Mouse (Mus musculus) spleen, adult 2 months (tissue): Measurements from ENCODE around the gene Col18a1. TPM values are rescaled to one million over a fixed set of nuclear protein-coding genes. Genes with fewer than 3 reads are reported as not detected.

Experiments used
- DNase-seq, 2 experiments: peaks; one replicate each; pipeline versions ENCODE4 v3.0.0 to v3.0.0-alpha.2; 2012 to 2021; ENCODE audit warnings: low spot score in 2 of 2, low read depth in 1 of 2
- H3K27ac ChIP-seq: fragments of 200-500 bp; 2 replicates; pipeline ENCODE4 v1.5.1; 2012; ENCODE audit warnings: low read length, inconsistent platforms; ENCODE audit not compliant: insufficient read depth
- H3K27me3 ChIP-seq: fragments of 200-500 bp; 2 replicates; pipeline ENCODE4 v1.6.1; 2012; ENCODE audit warnings: mild to moderate bottlenecking, moderate library complexity, low read length, inconsistent platforms; ENCODE audit not compliant: control insufficient read depth, insufficient read depth
- H3K36me3 ChIP-seq: fragments of 200-500 bp; 2 replicates; pipeline ENCODE4 v1.6.1; 2012; ENCODE audit warnings: mild to moderate bottlenecking, low read length, inconsistent platforms; ENCODE audit not compliant: control insufficient read depth, insufficient read depth
- H3K4me1 ChIP-seq: fragments of 200-500 bp; 2 replicates; pipeline ENCODE4 v1.6.1; 2011; ENCODE audit warnings: inconsistent platforms; ENCODE audit not compliant: control insufficient read depth, insufficient read depth, insufficient read length
- H3K4me3 ChIP-seq: fragments of 200-500 bp; 2 replicates; pipeline ENCODE4 v1.5.1; 2011; ENCODE audit warnings: mild to moderate bottlenecking, inconsistent platforms; ENCODE audit not compliant: insufficient read depth, insufficient read length; ENCODE audit errors: extremely low read depth
- CTCF ChIP-seq: fragments of 200-500 bp; IDR thresholded peaks from 2 replicates; pipeline ENCODE4 v1.5.1; 2011; ENCODE audit warnings: mild to moderate bottlenecking, inconsistent platforms; ENCODE audit not compliant: insufficient read depth, insufficient read length, insufficient replicate concordance; ENCODE audit errors: extremely low read depth
- POLR2A ChIP-seq: fragments of 200-500 bp; IDR thresholded peaks from 2 replicates; pipeline ENCODE4 v1.6.1; 2011; ENCODE audit warnings: low read depth, low read length, inconsistent platforms
- WGBS: fragments of 180-500 bp; shearing (Covaris S2); methylation state at CpG from one replicate; pipeline ENCODE4 v1.1.7; 2018; 5-methylcytosine and 5-hydroxymethylcytosine counted together
- polyA plus RNA-seq: library from polyadenylated mRNA; depleted of rRNA; stranded (reverse); fragments of >200 nt; gene quantifications from 2 replicates; pipeline ENCODE4 v1.2.3, GENCODE M21; 2012

The Col18a1 gene
- polyA plus RNA-seq, 1 experiment, result 15.0 TPM

- Histone ChIP-seq H3K4me1 (no peaks in the 10 kb centered on the region), H3K36me3 (peaks cover 3% of the 10 kb centered on the region), H3K4me3 (no peak overlapping the region), H3K27me3 (no peaks in the 10 kb centered on the region), H3K27ac (no peak overlapping the region)
- WGBS, result 94% methylated on average over 3 of the region's 3 CpGs
- DNase-seq, result no peak
- TF ChIP-seq POLR2A (no peak), CTCF (no peak)
These were observed 117.7 kb downstream of the Col18a1 start for GRCm38 (mm10) chr10:77048606-77049005.

DNA sequence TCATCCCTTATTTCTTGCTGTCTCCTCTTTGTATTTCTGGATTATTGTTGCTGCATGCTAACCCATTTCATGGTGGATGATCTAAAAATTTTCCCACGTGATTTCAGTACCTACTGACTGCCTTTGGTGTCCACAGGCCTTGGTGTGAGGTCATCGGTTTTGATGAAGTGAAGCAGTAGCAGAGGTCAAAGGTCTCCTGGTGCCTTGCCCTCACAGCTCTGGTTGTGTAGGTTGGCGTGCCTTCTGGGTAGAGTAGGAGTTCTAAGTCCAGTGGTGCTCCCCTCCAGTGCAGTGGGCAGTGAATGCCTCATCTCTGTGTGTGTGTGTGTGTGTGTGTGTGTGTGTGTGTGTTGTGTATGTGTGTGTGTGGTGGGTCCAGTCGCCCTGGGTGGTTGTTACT, 118.2 kb downstream of the Col18a1 start:
- DNase-seq, result no peak
- Histone ChIP-seq H3K27me3 (no peaks in the 10 kb centered on the region), H3K4me1 (no peaks in the 10 kb centered on the region), H3K4me3 (no peak overlapping the region), H3K27ac (no peak overlapping the region), H3K36me3 (peaks cover 3% of the 10 kb centered on the region)
- TF ChIP-seq CTCF (no peak), POLR2A (no peak)
- 78% methylated on average over 4 of the region's 4 CpGs for WGBS

DNA sequence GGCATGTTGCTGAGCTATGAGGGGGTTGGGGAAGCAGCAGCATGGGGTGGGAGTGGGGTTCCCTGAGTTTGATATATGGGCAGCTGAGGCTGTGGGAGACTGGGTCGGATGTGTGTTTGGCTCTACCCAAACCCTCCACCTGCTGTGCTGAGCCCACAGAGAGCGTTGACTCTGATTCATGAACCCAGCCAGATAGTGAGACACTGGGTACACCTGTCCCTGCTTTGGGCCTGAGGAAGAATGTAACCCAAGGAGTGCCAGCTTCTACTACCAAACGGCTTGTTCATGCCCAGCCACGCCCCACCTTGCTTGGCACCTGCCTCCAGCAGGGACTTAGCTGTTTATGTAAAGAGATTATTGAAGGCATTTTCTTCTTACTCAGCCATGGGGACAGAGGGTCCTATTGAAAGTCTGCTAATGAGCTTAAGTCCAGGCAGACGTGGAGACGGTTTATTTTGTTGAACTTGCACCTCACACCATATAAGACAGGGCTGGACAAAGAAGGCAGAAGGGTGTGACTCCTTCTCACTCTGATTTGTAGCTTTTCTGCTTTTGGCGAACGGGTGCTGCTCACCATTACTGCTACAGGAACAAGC, 127.7 kb downstream of the Col18a1 start:
- no peak for DNase-seq
- H3K27ac ChIP-seq, result no peak overlapping the region
- WGBS, result 93% methylated on average over 8 of the region's 8 CpGs
- H3K4me1 ChIP-seq, result peaks cover 7% of the 10 kb centered on the region; the same call in 1 of the 2 replicates
- no peak overlapping the region for H3K4me3 ChIP-seq
- no peaks in the 10 kb centered on the region for H3K27me3 ChIP-seq
- TF ChIP-seq POLR2A (no peak), CTCF (no peak)
- peaks cover 6% of the 10 kb centered on the region; the same call in 1 of the 2 replicates for H3K36me3 ChIP-seq

DNA sequence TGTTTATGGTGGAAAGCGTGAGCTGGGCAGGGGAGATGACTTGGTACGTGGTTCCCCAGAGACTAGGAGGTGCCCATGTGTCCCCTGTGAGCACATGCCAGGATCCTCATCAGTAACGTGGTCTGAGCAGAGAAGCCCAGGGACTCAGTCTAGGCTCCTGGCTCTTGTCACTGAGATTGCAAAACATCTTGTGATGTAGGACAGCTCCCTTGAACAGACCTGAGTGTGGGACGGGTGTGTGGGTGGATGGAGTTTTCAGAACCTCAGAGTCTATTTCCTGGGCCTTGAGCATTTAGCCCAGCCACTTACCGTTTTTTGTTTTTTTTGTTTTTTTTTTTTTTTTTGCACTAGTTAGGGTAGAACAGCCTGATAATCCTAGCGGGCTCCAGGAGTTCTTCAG, 130.9 kb downstream of the Col18a1 start:
- 46% methylated on average over 6 of the region's 6 CpGs for WGBS
- H3K27ac ChIP-seq, result no peak overlapping the region
- H3K4me1 ChIP-seq, result peaks cover 7% of the 10 kb centered on the region
- H3K27me3 ChIP-seq, result no peaks in the 10 kb centered on the region
- H3K4me3 ChIP-seq, result no peak overlapping the region
- TF ChIP-seq POLR2A, result no peak
- no peaks in the 10 kb centered on the region for H3K36me3 ChIP-seq
- DNase-seq, result no peak

- peak overlapping the region; percentile 96 for H3K4me3 ChIP-seq
- H3K27ac ChIP-seq, result no peak overlapping the region
- no peaks in the 10 kb centered on the region for H3K36me3 ChIP-seq
- no peak for TF ChIP-seq POLR2A
- TF ChIP-seq CTCF, result no peak
- H3K27me3 ChIP-seq, result no peaks in the 10 kb centered on the region
- H3K4me1 ChIP-seq, result peaks cover 7% of the 10 kb centered on the region
- DNase-seq, result no peak
- WGBS, result under 1% methylated on average over 30 of the region's 30 CpGs
These were observed 132.9 kb downstream of the Col18a1 start for GRCm38 (mm10) chr10:77033323-77034025.

DNA sequence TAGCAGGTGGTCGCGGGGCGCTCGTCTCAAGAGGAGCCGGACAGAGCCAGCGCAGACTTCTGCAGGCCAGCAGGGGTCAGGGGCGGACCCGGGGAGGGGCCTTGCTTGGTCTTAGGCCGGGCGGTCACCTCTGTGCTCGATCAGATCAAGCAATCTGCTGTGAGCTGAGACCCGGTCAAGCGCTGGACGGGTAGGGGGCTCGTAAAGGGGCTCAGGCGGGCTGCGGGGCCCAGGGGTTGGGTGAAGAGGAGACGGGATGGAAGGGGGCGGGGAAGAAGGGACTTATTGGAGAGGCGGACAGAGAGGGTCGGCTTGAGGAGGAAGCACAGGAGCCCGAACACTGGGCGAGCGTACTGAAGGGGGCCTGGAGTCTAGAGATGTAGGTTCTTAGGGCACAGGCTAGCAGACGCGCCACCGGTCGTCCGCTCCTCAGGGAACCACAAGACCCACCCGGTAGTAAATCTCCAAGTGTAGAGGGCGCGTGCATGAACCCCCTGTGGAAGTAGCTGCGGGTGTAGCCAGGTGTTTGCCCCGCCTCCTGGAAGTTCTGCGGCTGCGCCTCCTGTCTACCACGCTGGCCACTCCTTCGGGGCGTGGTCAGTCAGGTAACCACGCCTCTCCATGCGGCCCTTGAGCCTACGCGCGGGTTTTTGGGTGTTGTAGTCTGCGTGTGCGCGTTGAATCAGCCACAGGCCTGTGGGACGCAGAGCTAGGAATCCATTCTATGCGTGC, 133.6 kb downstream of the Col18a1 start:
- H3K4me3 ChIP-seq, result peak overlapping the region; percentile 96
- DNase-seq, result peak; percentile 85 to 95
- H3K27ac ChIP-seq, result no peak overlapping the region
- TF ChIP-seq CTCF, result no peak
- TF ChIP-seq POLR2A, result peak; percentile 55; the same call in 1 of the 2 replicates
- 1% methylated on average over 49 of the region's 49 CpGs for WGBS
- H3K36me3 ChIP-seq, result no peaks in the 10 kb centered on the region
- no peaks in the 10 kb centered on the region for H3K27me3 ChIP-seq
- peaks cover 7% of the 10 kb centered on the region for H3K4me1 ChIP-seq
